Mouse (Mus musculus): ENCODE results near the gene Baiap2. TPM values are rescaled to one million over a fixed set of nuclear protein-coding genes. Genes with fewer than 3 reads are reported as not detected.

Gene Baiap2
- total and polyA plus RNA-seq, 3 experiments: 5.8 to 10.9 (median 10.3) TPM

GRCm38 (mm10) chr11:119983151-119983550 lies 40.6 kb downstream of the Baiap2 start:
- TF ChIP-seq POLR2A (IDR thresholded peaks at IDR 0.05; ENCODE audit: insufficient read depth, low read depth, low read length): no peak
- no peaks in the 10 kb centered on the region; the same call in 1 of the 2 replicates for H3K4me1 ChIP-seq (ENCODE audit: control insufficient read depth, insufficient read depth, low read length)
- H3K79me2 ChIP-seq (replicated peaks; ENCODE audit: control insufficient read depth, insufficient read depth, low read length): no peaks in the 10 kb centered on the region
- H3K27me3 ChIP-seq (ENCODE audit: control insufficient read depth, insufficient read depth, low read length): no peaks in the 10 kb centered on the region
- intact Hi-C loops (cut with DNase I): no loop called here
- no peak overlapping the region for H3K27ac ChIP-seq
- DNase-seq: no peak
- no peak overlapping the region for H3K4me3 ChIP-seq
- WGBS: 75% methylated on average over 2 of the region's 2 CpGs
- peaks cover 2% of the 10 kb centered on the region; the same call in 1 of the 2 replicates for H3K36me3 ChIP-seq (ENCODE audit: control insufficient read depth, insufficient read depth, low read length)
- no peak overlapping the region for H3K9ac ChIP-seq (ENCODE audit: low read depth, low read length)

GRCm38 (mm10) chr11:119986751-119987425 lies 44.3 kb downstream of the Baiap2 start:
- Histone ChIP-seq H3K4me3 (no peak overlapping the region), H3K4me1 (ENCODE audit: control insufficient read depth, insufficient read depth, low read length) (peaks cover 12% of the 10 kb centered on the region), H3K79me2 (replicated peaks; ENCODE audit: control insufficient read depth, insufficient read depth, low read length) (no peaks in the 10 kb centered on the region), H3K27me3 (ENCODE audit: control insufficient read depth, insufficient read depth, low read length) (no peaks in the 10 kb centered on the region), H3K9ac (ENCODE audit: low read depth, low read length) (no peak overlapping the region), H3K36me3 (ENCODE audit: control insufficient read depth, insufficient read depth, low read length) (peaks cover 2% of the 10 kb centered on the region; the same call in 1 of the 2 replicates), H3K27ac (no peak overlapping the region)
- TF ChIP-seq CTCF (IDR thresholded peaks at IDR 0.05) (no peak), POLR2A (IDR thresholded peaks at IDR 0.05; ENCODE audit: insufficient read depth, low read depth, low read length) (no peak), EP300 (IDR thresholded peaks at IDR 0.05; ENCODE audit: insufficient read depth, low read depth, low read length) (no peak)
- 87% methylated on average over 9 of the region's 9 CpGs for WGBS
- no peak for DNase-seq
- intact Hi-C loops (cut with DNase I): no loop called here

- no peaks in the 10 kb centered on the region for H3K79me2 ChIP-seq (replicated peaks; ENCODE audit: control insufficient read depth, insufficient read depth, low read length)
- intact Hi-C loops (cut with DNase I): no loop called here
- no peak for DNase-seq
- no peaks in the 10 kb centered on the region for H3K27me3 ChIP-seq (ENCODE audit: control insufficient read depth, insufficient read depth, low read length)
- H3K4me3 ChIP-seq: no peak overlapping the region
- H3K36me3 ChIP-seq (ENCODE audit: control insufficient read depth, insufficient read depth, low read length): peaks cover 2% of the 10 kb centered on the region; the same call in 1 of the 2 replicates
- H3K9ac ChIP-seq (ENCODE audit: low read depth, low read length): no peak overlapping the region
- peaks cover 12% of the 10 kb centered on the region for H3K4me1 ChIP-seq (ENCODE audit: control insufficient read depth, insufficient read depth, low read length)
- no peak overlapping the region for H3K27ac ChIP-seq
- TF ChIP-seq CTCF (IDR thresholded peaks at IDR 0.05) (no peak), EP300 (IDR thresholded peaks at IDR 0.05; ENCODE audit: insufficient read depth, low read depth, low read length) (no peak), POLR2A (IDR thresholded peaks at IDR 0.05; ENCODE audit: insufficient read depth, low read depth, low read length) (no peak)
- WGBS: 61% methylated on average over 7 of the region's 7 CpGs
Observed at GRCm38 (mm10) chr11:119987876-119988275, 45.3 kb downstream of the Baiap2 start.

GRCm38 (mm10) chr11:119988391-119988790 lies 45.8 kb downstream of the Baiap2 start:
- Histone ChIP-seq H3K9ac (ENCODE audit: low read depth, low read length) (no peak overlapping the region), H3K36me3 (ENCODE audit: control insufficient read depth, insufficient read depth, low read length) (no peaks in the 10 kb centered on the region), H3K4me3 (no peak overlapping the region), H3K79me2 (replicated peaks; ENCODE audit: control insufficient read depth, insufficient read depth, low read length) (no peaks in the 10 kb centered on the region), H3K27ac (no peak overlapping the region), H3K27me3 (ENCODE audit: control insufficient read depth, insufficient read depth, low read length) (no peaks in the 10 kb centered on the region), H3K4me1 (ENCODE audit: control insufficient read depth, insufficient read depth, low read length) (peaks cover 12% of the 10 kb centered on the region)
- TF ChIP-seq POLR2A (IDR thresholded peaks at IDR 0.05; ENCODE audit: insufficient read depth, low read depth, low read length) (no peak), EP300 (IDR thresholded peaks at IDR 0.05; ENCODE audit: insufficient read depth, low read depth, low read length) (no peak), CTCF (IDR thresholded peaks at IDR 0.05) (no peak)
- DNase-seq: peak; percentile 45 to 55
- 88% methylated on average over 7 of the region's 7 CpGs for WGBS
- intact Hi-C loops (cut with DNase I): no loop called here

GRCm38 (mm10) chr11:119989115-119989564 lies 46.6 kb downstream of the Baiap2 start:
- Histone ChIP-seq H3K4me3 (no peak overlapping the region), H3K9ac (ENCODE audit: low read depth, low read length) (no peak overlapping the region), H3K27me3 (ENCODE audit: control insufficient read depth, insufficient read depth, low read length) (no peaks in the 10 kb centered on the region), H3K36me3 (ENCODE audit: control insufficient read depth, insufficient read depth, low read length) (no peaks in the 10 kb centered on the region), H3K4me1 (ENCODE audit: control insufficient read depth, insufficient read depth, low read length) (peaks cover 12% of the 10 kb centered on the region), H3K79me2 (replicated peaks; ENCODE audit: control insufficient read depth, insufficient read depth, low read length) (no peaks in the 10 kb centered on the region), H3K27ac (no peak overlapping the region; the same call in 1 of the 2 replicates)
- 23% methylated on average over 10 of the region's 10 CpGs for WGBS
- TF ChIP-seq EP300 (IDR thresholded peaks at IDR 0.05; ENCODE audit: insufficient read depth, low read depth, low read length) (no peak), CTCF (IDR thresholded peaks at IDR 0.05) (no peak), POLR2A (IDR thresholded peaks at IDR 0.05; ENCODE audit: insufficient read depth, low read depth, low read length) (no peak)
- intact Hi-C loops (cut with DNase I): no loop called here
- peak; percentile 31 to 46 for DNase-seq

GRCm38 (mm10) chr11:119990658-119991337 lies 48.2 kb downstream of the Baiap2 start:
- no peaks in the 10 kb centered on the region for H3K27me3 ChIP-seq (ENCODE audit: control insufficient read depth, insufficient read depth, low read length)
- intact Hi-C loops (cut with DNase I): loop anchor here (1.0 to 5.0 kb wide), 4 partner anchors 48 to 488 kb away; partner anchors contain the start of gene Baiap2
- no peaks in the 10 kb centered on the region for H3K79me2 ChIP-seq (replicated peaks; ENCODE audit: control insufficient read depth, insufficient read depth, low read length)
- H3K27ac ChIP-seq: peak overlapping the region; percentile 6; the same call in 1 of the 2 replicates
- H3K4me1 ChIP-seq (ENCODE audit: control insufficient read depth, insufficient read depth, low read length): peaks cover 12% of the 10 kb centered on the region
- peak overlapping the region; percentile 50 for H3K9ac ChIP-seq (ENCODE audit: low read depth, low read length)
- no peak for DNase-seq
- TF ChIP-seq EP300 (IDR thresholded peaks at IDR 0.05; ENCODE audit: insufficient read depth, low read depth, low read length) (no peak), POLR2A (IDR thresholded peaks at IDR 0.05; ENCODE audit: insufficient read depth, low read depth, low read length) (no peak), CTCF (IDR thresholded peaks at IDR 0.05) (no peak)
- no peak overlapping the region for H3K4me3 ChIP-seq
- H3K36me3 ChIP-seq (ENCODE audit: control insufficient read depth, insufficient read depth, low read length): no peaks in the 10 kb centered on the region
- 53% methylated on average over 10 of the region's 10 CpGs for WGBS

Data from heart, adult 2 months (tissue).